Mouse (Mus musculus): Measurements from ENCODE around the gene Sdc3. TPM values are rescaled to one million over a fixed set of nuclear protein-coding genes. Genes with fewer than 3 reads are reported as not detected.

Sdc3 gene
- total and polyA plus RNA-seq, 3 experiments = 0.01 to 15.7 (median 0.05) TPM

GRCm38 (mm10) chr4:130752591-130752990, 39.7 kb upstream of the Sdc3 start:
- TF ChIP-seq CTCF (IDR thresholded peaks at IDR 0.05; ENCODE audit: low read depth, low read length) = no peak
- Histone ChIP-seq H3K27me3 (ENCODE audit: insufficient read depth, low read length) (no peaks in the 10 kb centered on the region), H3K4me3 (ENCODE audit: low read depth, low read length) (no peak overlapping the region), H3K36me3 (replicated peaks) (peaks cover 94% of the 10 kb centered on the region), H3K9me3 (replicated peaks) (no peaks in the 10 kb centered on the region), H3K4me1 (ENCODE audit: insufficient read depth, low read depth, low read length) (no peaks in the 10 kb centered on the region; the same call in 1 of the 2 replicates)
- ATAC-seq (ENCODE audit: extremely low read depth, insufficient number of reproducible peaks, low FRiP score, poor library complexity, severe bottlenecking) = no peak
- DNase-seq (ENCODE audit: low spot score) = no peak

GRCm38 (mm10) chr4:130753755-130754154, 38.6 kb upstream of the Sdc3 start:
- Histone ChIP-seq H3K9me3 (replicated peaks) (no peaks in the 10 kb centered on the region), H3K4me1 (ENCODE audit: insufficient read depth, low read depth, low read length) (no peaks in the 10 kb centered on the region; the same call in 1 of the 2 replicates), H3K36me3 (replicated peaks) (peaks cover 94% of the 10 kb centered on the region), H3K4me3 (ENCODE audit: low read depth, low read length) (no peak overlapping the region), H3K27me3 (ENCODE audit: insufficient read depth, low read length) (no peaks in the 10 kb centered on the region)
- TF ChIP-seq TAL1 (conservative IDR thresholded peaks at IDR 0.05; ENCODE audit: low read depth, low read length) = no peak
- TF ChIP-seq GATA2 (IDR thresholded peaks at IDR 0.05; ENCODE audit: borderline replicate concordance, low read depth, low read length) = no peak
- TF ChIP-seq POLR2AphosphoS5 (IDR thresholded peaks at IDR 0.05; ENCODE audit: insufficient replicate concordance, low read depth, low read length) = no peak
- TF ChIP-seq GATA1 (IDR thresholded peaks at IDR 0.05; ENCODE audit: borderline replicate concordance, low read length) = no peak
- TF ChIP-seq CTCF (IDR thresholded peaks at IDR 0.05; ENCODE audit: low read depth, low read length) = no peak
- ATAC-seq (ENCODE audit: extremely low read depth, insufficient number of reproducible peaks, low FRiP score, poor library complexity, severe bottlenecking) = no peak
- no peak for DNase-seq (ENCODE audit: low spot score)

GRCm38 (mm10) chr4:130754776-130755175, 37.6 kb upstream of the Sdc3 start:
- H3K4me1 ChIP-seq (ENCODE audit: insufficient read depth, low read depth, low read length) = peaks cover 7% of the 10 kb centered on the region
- H3K4me3 ChIP-seq (ENCODE audit: low read depth, low read length) = no peak overlapping the region
- DNase-seq (ENCODE audit: low spot score) (no peak), ATAC-seq (ENCODE audit: extremely low read depth, insufficient number of reproducible peaks, low FRiP score, poor library complexity, severe bottlenecking) (no peak)
- no peaks in the 10 kb centered on the region for H3K9me3 ChIP-seq (replicated peaks)
- H3K27me3 ChIP-seq (ENCODE audit: insufficient read depth, low read length) = no peaks in the 10 kb centered on the region
- H3K36me3 ChIP-seq (replicated peaks) = peaks cover 94% of the 10 kb centered on the region
- TF ChIP-seq POLR2AphosphoS5 (IDR thresholded peaks at IDR 0.05; ENCODE audit: insufficient replicate concordance, low read depth, low read length) (no peak), GATA2 (IDR thresholded peaks at IDR 0.05; ENCODE audit: borderline replicate concordance, low read depth, low read length) (no peak), TAL1 (conservative IDR thresholded peaks at IDR 0.05; ENCODE audit: low read depth, low read length) (no peak), CTCF (IDR thresholded peaks at IDR 0.05; ENCODE audit: low read depth, low read length) (no peak), GATA1 (IDR thresholded peaks at IDR 0.05; ENCODE audit: borderline replicate concordance, low read length) (no peak)

DNA sequence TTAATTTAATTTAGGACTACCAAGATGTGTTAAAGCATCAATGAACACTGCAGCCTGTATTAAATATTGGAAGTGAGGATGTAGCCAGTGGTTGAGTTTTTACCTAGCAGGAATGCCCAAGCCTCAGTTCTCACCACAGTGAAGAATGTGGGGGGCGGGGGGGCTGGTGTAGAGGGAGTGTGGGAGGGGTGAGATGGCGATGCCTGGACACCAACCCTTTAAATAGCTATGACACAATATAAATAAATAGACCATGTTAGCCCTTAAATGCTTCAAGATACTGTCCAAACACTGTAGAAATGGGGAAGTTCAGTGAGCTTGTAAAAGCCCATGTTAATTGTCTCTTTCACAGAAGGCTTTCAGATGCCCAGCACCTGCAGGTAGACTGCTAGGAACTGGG, 32.5 kb upstream of the Sdc3 start:
- H3K4me3 ChIP-seq (ENCODE audit: low read depth, low read length) = no peak overlapping the region
- DNase-seq (ENCODE audit: low spot score) (no peak), ATAC-seq (ENCODE audit: extremely low read depth, insufficient number of reproducible peaks, low FRiP score, poor library complexity, severe bottlenecking) (no peak)
- TF ChIP-seq CTCF (IDR thresholded peaks at IDR 0.05; ENCODE audit: low read depth, low read length) = no peak
- no peak for TF ChIP-seq GATA1 (IDR thresholded peaks at IDR 0.05; ENCODE audit: borderline replicate concordance, low read length)
- no peak for TF ChIP-seq TAL1 (conservative IDR thresholded peaks at IDR 0.05; ENCODE audit: low read depth, low read length)
- no peak for TF ChIP-seq POLR2AphosphoS5 (IDR thresholded peaks at IDR 0.05; ENCODE audit: insufficient replicate concordance, low read depth, low read length)
- TF ChIP-seq GATA2 (IDR thresholded peaks at IDR 0.05; ENCODE audit: borderline replicate concordance, low read depth, low read length) = no peak
- H3K4me1 ChIP-seq (ENCODE audit: insufficient read depth, low read depth, low read length) = peaks cover 10% of the 10 kb centered on the region
- H3K27me3 ChIP-seq (ENCODE audit: insufficient read depth, low read length) = no peaks in the 10 kb centered on the region; the same call in 1 of the 2 replicates
- peaks cover 95% of the 10 kb centered on the region for H3K36me3 ChIP-seq (replicated peaks)
- H3K9me3 ChIP-seq (replicated peaks) = no peaks in the 10 kb centered on the region

DNA sequence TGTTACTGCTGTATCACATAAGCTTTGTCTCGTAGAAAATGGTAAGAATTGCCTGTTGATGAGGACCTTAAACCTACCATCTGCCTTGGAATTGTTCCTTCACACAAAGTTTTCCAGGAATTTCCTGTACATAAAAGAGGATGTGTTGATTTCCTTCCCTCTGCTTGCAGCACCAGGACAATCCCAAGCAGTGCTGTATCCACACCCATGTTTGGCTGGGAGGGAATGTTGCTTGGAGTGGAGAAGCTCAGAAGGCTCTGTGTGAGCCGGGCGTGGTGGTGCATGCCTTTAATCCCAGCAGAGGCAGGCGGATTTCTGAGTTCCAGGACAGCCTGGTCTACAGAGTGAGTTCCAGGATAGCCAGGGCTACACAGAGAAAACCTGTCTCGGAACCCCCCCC, 30.5 kb upstream of the Sdc3 start:
- DNase-seq (ENCODE audit: low spot score) (no peak), ATAC-seq (ENCODE audit: extremely low read depth, insufficient number of reproducible peaks, low FRiP score, poor library complexity, severe bottlenecking) (no peak)
- no peak for TF ChIP-seq POLR2AphosphoS5 (IDR thresholded peaks at IDR 0.05; ENCODE audit: insufficient replicate concordance, low read depth, low read length)
- peaks cover 21% of the 10 kb centered on the region for H3K4me1 ChIP-seq (ENCODE audit: insufficient read depth, low read depth, low read length)
- peaks cover 96% of the 10 kb centered on the region for H3K36me3 ChIP-seq (replicated peaks)
- H3K4me3 ChIP-seq (ENCODE audit: low read depth, low read length) = no peak overlapping the region
- no peaks in the 10 kb centered on the region for H3K9me3 ChIP-seq (replicated peaks)
- no peaks in the 10 kb centered on the region; the same call in 1 of the 2 replicates for H3K27me3 ChIP-seq (ENCODE audit: insufficient read depth, low read length)

GRCm38 (mm10) chr4:130765399-130766160, 26.8 kb upstream of the Sdc3 start:
- no peaks in the 10 kb centered on the region; the same call in 1 of the 2 replicates for H3K27me3 ChIP-seq (ENCODE audit: insufficient read depth, low read length)
- H3K4me1 ChIP-seq (ENCODE audit: insufficient read depth, low read depth, low read length) = peaks cover 16% of the 10 kb centered on the region
- ATAC-seq (ENCODE audit: extremely low read depth, insufficient number of reproducible peaks, low FRiP score, poor library complexity, severe bottlenecking) = no peak
- no peak for TF ChIP-seq POLR2AphosphoS5 (IDR thresholded peaks at IDR 0.05; ENCODE audit: insufficient replicate concordance, low read depth, low read length)
- TF ChIP-seq TAL1 (conservative IDR thresholded peaks at IDR 0.05; ENCODE audit: low read depth, low read length) = no peak
- no peak for TF ChIP-seq CTCF (IDR thresholded peaks at IDR 0.05; ENCODE audit: low read depth, low read length)
- no peak for TF ChIP-seq GATA1 (IDR thresholded peaks at IDR 0.05; ENCODE audit: borderline replicate concordance, low read length)
- TF ChIP-seq GATA2 (IDR thresholded peaks at IDR 0.05; ENCODE audit: borderline replicate concordance, low read depth, low read length) = no peak
- no peak for DNase-seq (ENCODE audit: low spot score)
- no peak overlapping the region for H3K4me3 ChIP-seq (ENCODE audit: low read depth, low read length)
- peaks cover 97% of the 10 kb centered on the region for H3K36me3 ChIP-seq (replicated peaks)
- H3K9me3 ChIP-seq (replicated peaks) = no peaks in the 10 kb centered on the region
